Mouse (Mus musculus): Measurements from ENCODE around the gene Timp3.
"Not testable (repeated sequence)": the region's sequence is repeated elsewhere in the genome, so short reads cannot be mapped to it uniquely, and the experiment has no call there.

Gene Timp3

GRCm38 (mm10) chr10:86344654-86345053, 44.5 kb downstream of the Timp3 start:
- in situ Hi-C loops (cut with MboI, MseI), result no loop called here

DNA sequence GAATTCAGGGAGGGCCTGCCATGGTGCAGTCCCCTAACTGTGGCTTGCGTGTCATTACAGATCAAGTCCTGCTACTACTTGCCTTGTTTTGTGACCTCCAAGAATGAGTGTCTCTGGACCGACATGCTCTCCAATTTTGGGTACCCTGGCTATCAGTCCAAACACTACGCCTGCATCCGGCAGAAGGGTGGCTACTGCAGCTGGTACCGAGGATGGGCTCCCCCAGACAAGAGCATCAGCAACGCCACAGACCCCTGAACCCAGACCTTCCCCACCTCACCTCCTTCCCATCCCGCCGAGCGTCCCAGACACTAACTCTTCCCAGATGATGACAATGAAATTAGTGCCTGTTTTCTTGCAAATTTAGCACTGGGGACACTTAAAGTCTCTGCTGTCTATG, 45.5 kb downstream of the Timp3 start:
- in situ Hi-C loops (cut with MboI, MseI), result no loop called here

- in situ Hi-C loops (cut with MboI, MseI), result no loop called here
Measured at GRCm38 (mm10) chr10:86346235-86346840, 46.2 kb downstream of the Timp3 start.

DNA sequence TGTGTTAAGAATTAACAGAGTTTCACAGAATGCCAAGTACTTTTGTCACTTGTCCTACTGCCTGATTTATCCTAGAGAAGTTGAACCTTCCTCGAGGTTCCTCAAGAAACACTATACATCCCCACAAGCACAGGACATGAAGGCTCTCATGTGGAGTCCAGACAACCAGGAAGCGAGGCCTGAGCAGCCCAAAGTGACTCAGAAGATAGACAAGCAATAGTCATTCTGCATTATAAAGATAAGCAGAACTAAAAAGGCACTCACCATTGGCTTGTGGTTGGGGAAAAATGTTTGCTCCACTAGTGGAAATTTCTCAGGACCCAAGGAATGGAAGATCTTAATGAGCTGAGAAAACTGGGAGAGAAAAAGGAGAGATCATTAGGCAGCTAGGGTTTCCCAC, 51.1 kb downstream of the Timp3 start:
- in situ Hi-C loops (cut with MboI, MseI), result no loop called here

- in situ Hi-C loops (cut with MboI, MseI), result no loop called here
Measured at GRCm38 (mm10) chr10:86352521-86352920, 52.3 kb downstream of the Timp3 start.

GRCm38 (mm10) chr10:86356819-86357563, 56.8 kb downstream of the Timp3 start:
- in situ Hi-C loops (cut with MboI, MseI), result no loop called here

GRCm38 (mm10) chr10:86358307-86358975, 58.3 kb downstream of the Timp3 start:
- in situ Hi-C loops (cut with MboI, MseI), result no loop called here

GRCm38 (mm10) chr10:86359208-86359607, 59.0 kb downstream of the Timp3 start:
- in situ Hi-C loops (cut with MboI, MseI), result no loop called here

GRCm38 (mm10) chr10:86359699-86360098, 59.5 kb downstream of the Timp3 start:
- in situ Hi-C loops (cut with MboI, MseI), result no loop called here

GRCm38 (mm10) chr10:86363669-86364309, 63.6 kb downstream of the Timp3 start:
- in situ Hi-C loops (cut with MboI, MseI), result no loop called here

- in situ Hi-C loops (cut with MboI, MseI), result no loop called here
Measured at GRCm38 (mm10) chr10:86365632-86366092, 65.5 kb downstream of the Timp3 start.

- in situ Hi-C loops (cut with MboI, MseI), result no loop called here
Measured at GRCm38 (mm10) chr10:86367346-86367745, 67.2 kb downstream of the Timp3 start.

DNA sequence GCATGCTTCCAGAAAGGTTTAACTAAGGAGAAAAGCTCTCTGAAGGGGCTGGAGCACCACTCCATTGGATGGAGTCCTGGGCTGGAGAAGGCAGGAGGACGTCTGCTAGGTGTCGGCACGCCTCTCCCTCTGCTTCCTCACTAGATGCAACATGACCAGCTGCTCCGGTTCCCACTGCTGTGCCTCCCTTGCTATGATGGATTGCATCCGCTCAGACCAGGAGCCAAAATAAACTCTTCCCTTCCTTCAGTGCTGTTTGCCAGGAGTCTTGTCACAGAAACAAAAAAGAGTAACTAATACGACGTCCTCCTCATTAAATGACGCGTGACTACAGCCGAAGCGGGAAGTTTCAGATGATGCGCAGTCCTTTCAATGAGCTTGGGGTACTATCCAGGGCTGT, 68.6 kb downstream of the Timp3 start:
- in situ Hi-C loops (cut with MboI, MseI), result no loop called here

- in situ Hi-C loops (cut with MboI, MseI), result no loop called here
Measured at GRCm38 (mm10) chr10:86369346-86369745, 69.2 kb downstream of the Timp3 start.

DNA sequence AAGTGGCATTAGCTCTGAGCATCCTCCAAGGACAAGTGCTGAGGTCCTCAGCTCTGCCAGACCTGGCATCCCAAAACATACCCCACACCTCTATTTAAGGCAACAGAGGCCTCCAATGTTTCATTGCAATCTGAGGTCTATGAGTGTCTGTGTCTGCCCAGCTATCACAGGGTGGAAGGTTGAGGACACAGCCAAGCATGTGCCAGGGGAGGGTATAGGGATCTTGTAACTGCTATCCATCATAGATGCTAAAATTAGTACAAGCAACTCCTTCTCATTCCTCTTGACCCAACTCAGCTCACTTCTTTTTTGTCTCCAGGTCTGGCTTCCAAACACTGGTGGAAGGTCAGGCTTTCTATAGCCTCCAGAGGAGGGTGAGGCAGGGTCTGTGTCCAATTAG, 71.4 kb downstream of the Timp3 start:
- in situ Hi-C loops (cut with MboI, MseI), result no loop called here

GRCm38 (mm10) chr10:86374061-86374460, 73.9 kb downstream of the Timp3 start:
- in situ Hi-C loops (cut with MboI, MseI), result no loop called here

GRCm38 (mm10) chr10:86375903-86376302, 75.7 kb downstream of the Timp3 start:
- in situ Hi-C loops (cut with MboI, MseI), result no loop called here

GRCm38 (mm10) chr10:86376392-86377185, 76.4 kb downstream of the Timp3 start:
- in situ Hi-C loops (cut with MboI, MseI), result no loop called here

- in situ Hi-C loops (cut with MboI, MseI), result not testable (repeated sequence)
Measured at GRCm38 (mm10) chr10:86378803-86379202, 78.6 kb downstream of the Timp3 start.

DNA sequence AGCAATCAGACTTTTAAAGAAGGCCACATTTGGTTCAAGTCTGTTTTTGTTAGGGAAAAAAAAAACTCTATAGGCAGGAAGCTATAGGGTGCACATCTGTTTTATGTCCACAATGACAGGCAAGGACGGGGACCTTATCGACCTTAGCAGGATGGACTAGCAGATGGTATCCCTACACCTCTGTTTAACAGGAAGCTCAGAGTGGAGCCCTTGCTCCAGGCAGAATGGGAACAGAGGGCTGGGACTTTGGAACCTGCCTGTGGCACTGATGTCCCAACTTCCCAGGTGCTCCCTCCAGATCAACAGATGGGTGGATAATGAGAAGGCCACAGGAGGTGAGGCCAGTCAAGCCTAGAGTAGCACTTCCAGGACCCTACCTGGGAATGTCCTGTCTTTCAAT, 80.5 kb downstream of the Timp3 start:
- in situ Hi-C loops (cut with MboI, MseI), result no loop called here

- in situ Hi-C loops (cut with MboI, MseI), result no loop called here
Measured at GRCm38 (mm10) chr10:86381150-86381921, 81.2 kb downstream of the Timp3 start.

Measured in T-helper 1 cell (primary cell).